Mouse (Mus musculus): ENCODE results near the gene Ccl12.

Gene Ccl12

DNA sequence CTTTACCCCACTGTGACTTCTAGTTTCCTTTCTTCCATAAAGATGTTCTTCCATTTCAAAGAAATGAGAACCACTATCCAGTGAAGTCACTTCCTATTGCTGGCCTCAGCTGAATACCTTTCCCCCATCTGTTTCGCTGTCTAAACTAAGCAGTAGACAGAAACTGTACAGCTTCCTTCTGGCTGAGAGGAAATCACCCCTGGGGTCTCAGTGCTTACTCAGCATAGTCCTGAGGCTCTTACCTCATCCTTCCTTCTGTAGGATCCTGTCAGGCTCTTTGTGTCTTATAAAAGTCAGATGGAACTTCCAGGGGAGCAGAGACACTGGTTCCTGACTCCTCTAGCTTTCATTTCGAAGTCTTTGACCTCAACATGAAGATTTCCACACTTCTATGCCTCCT is at the start of gene Ccl12:
Gene Ccl12, plus strand, starts transcription at position 317 of the 400 bp plus-strand sequence.
- DNase-seq (ENCODE audit: low read depth) = no peak

DNA sequence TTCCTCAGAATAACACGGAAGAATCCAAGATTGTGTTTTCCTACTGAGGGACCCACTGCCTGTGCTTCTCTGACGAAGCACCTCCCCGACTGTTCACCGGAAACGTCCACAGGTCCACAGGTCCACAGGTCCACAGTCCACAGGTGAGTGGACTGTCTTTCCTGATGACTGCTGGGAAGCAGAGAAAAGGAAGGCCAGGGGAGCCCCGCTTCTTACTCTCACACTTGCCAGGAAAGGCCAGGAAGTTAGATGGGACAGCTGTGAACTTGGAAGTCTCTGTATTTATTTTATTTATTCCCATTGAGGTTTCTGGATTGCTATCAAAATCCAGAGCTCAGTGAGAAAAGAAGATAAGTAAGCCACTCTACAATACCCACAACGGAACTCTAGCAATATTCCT is 47.8 kb upstream of the Ccl12 start:
- DNase-seq (ENCODE audit: low read depth) = no peak

DNA sequence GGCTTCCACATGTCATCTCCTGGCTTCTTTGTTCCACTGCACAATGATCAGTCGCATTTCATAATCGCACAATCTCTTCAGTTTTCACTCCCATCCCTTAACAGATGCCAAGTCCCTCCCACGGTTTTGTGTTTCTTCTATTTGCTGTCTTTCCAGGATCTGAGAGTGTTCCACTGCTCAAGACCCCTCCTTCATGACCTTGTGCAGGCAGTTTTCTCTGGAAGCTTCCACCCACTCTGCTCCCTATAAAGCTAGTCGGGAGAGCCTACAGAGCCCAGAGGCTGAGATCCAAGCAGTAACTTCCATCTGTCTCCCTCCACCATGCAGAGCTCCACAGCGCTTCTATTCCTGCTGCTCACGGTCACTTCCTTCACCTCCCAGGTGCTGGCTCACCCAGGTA is 44.0 kb upstream of the Ccl12 start, which contains the start of gene Ccl11:
Gene Ccl11, plus strand, starts transcription at position 178 of the 400 bp plus-strand sequence.
- DNase-seq (ENCODE audit: low read depth) = no peak

DNA sequence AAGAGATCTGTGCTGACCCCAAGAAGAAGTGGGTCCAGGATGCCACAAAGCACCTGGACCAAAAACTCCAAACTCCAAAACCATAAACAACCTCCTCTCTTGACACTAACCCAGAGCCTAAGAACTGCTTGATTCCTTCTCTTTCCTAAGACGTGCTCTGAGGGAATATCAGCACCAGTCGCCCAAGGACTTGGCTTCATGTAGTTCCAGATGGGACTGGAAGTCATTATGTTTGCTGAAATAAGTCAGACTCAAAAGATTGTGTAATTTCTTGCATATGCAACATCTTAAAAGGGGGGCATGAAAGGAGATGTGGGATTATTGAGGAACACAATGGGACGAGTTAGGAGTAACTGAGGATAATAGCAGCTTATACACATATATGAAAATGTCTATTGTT is 39.4 kb upstream of the Ccl12 start:
- DNase-seq (ENCODE audit: low read depth) = no peak

DNA sequence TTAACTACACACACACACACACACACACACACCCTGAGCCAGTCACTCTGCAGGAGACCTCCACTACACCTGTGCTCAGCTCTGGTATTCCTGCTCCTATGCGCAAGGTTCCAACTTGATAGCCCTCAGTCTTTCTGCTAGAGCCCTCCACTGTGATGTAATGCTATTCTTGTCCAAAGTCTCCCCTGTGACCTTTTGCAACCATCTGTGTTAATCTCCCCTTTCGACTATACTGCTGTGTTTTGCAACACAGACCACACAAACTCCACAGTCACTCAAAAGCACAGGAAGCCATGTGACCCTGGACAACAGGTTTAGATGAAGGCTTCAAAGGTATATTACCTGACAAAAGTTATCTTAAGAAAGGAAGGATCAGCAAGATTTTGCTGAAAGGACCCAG is 38.2 kb upstream of the Ccl12 start:
- DNase-seq (ENCODE audit: low read depth) = no peak

DNA sequence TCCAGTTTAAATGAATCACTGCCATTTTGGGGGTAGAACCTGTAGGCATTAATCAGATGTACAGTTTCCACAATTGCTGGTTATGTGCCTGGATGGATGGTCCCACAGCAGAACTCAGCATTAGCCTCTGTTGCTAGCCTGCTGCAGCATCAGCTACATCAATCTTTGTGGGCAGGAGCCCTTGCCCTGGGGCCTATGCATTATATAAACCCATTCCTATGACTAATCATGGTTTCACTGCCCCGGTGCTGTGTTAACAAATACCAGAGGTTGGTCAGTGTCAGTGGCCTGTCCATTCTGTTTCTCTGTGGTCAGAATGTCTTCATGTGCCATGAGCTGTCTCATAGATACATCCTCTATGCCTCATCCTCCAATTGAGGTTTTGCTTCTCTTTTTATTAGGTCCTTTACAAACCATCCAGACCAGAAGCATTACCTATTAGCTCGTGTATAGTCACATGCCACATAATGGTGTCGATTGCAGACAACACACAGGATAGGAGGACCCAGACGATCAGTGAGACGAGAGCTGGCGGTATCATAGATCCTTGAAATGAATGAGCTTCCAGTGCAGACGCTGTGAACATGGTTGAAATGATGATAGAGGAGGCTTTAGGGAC is 34.6 kb upstream of the Ccl12 start:
- DNase-seq (ENCODE audit: low read depth) = no peak

DNA sequence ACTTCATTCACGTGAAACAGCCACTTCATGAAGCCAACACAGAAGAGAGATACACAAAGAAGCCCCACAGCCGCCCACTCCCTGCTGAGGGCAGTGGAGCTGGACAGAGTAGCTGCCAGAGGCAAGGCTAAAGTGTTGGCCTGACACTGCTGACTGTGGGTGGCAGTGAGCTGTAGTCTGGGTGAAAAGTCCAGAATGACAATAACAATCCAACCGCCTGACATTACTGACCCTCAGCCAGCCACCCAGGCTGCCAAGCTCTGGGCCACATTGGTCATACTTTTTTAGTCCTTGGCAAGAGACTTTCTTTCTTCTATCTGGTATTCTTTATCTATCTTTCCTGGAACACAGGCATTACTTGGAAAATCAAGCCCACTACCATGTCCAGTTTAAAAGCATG is 30.6 kb upstream of the Ccl12 start:
- DNase-seq (ENCODE audit: low read depth) = no peak

DNA sequence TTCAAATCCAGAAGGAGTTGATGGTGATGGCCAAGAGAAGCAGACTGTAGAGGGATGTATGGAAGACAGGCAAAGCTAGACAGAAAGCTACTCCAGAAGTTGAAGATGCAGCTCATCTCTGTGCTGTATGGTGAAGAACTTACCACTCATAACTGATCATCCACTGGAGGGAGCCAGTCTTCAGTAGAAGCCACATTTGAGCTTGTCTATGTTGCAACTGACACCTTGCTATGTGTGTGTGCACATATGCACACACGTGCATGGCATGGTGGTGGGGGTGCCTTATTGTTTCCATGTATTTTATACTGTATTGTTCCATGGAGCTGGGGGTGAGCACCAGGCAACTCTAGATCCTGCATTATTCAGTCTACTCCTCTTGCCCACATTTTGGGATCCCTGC is 29.3 kb upstream of the Ccl12 start:
- no peak for DNase-seq (ENCODE audit: low read depth)

DNA sequence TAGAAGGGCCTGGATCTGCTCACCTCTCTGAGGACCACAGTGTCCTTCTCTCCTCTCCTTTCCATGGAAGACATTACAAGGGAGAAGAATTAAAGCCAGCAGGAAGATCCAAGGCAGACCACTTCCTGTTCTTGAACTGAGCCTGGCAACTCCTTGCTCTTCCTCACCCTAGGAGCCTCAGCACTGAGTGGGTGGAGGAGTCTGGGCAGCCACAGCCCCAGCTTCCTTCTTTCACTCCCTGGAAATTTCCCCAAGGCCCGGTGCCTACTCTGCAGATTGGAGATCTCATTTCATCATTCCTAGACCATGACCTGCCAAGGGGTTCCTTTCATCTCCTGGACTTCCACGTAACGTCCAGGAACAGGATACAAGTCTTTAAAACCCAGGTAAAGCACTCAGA is 28.7 kb upstream of the Ccl12 start:
- no peak for DNase-seq (ENCODE audit: low read depth)

DNA sequence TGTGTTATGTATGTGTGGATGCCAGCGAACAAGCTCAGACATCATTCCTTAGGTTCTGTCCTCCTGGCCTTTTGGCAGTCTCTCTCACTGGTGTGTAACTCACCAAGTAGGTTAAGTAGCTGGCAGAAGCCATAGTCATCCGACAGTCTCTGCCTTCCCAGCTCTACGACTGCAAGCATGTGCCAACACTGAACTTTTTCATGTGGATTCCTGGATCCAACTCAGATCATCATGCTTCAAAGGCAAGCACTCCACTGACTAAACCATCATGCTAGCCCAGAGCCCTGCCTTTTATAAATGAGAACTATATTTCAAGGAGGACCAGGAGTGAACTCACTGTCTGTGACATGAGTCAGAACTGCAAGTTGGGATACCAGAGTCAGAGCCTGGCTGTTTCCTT is 28.0 kb upstream of the Ccl12 start:
- no peak for DNase-seq (ENCODE audit: low read depth)

DNA sequence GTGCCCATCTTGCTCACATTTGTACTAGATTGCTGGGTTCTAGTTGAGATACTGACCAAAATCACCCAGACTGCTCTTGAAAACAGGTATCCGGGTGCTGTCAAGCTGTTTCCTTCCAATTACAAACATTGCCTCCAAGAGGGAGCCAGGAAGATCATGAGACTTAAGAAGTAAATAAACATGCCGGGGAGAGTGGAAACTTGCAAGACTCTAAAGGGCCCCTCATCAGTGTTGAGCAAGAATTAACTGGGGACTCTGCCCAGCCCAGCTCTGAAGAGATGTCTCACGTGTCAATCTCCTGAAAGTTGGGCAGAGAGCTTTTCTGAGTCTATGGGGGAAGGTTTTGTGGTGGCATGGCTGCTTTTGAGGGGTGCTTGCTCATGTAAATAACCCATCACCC is 24.6 kb upstream of the Ccl12 start:
- no peak for DNase-seq (ENCODE audit: low read depth)

DNA sequence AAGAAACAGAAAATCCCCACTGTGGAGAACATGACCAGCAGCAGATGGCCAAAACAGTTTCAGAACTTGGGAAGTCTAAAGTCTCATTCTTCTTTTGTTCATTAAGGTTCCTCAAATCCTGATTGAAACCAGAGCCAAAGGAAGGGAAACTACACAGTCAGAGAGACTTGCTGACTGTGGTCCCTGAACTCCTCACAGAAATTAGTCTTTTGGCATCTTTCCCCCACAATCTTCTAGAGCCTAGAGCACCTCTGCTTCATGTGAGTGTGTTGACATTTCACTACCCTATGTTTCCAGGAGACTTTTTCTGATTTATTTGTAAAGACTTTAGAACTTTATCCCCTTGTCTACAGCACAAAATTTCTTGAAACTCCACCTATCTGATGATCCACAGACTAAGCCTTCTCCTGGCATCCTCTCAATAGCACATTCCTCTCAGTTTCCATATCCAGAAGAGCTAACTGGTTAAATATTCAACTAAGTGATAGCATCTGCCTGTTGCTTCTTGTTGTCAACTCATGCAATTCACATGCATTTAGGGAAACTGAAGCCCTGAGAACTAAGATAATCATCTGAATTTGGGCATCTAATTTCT is 23.4 kb upstream of the Ccl12 start:
- DNase-seq (ENCODE audit: low read depth) = no peak

DNA sequence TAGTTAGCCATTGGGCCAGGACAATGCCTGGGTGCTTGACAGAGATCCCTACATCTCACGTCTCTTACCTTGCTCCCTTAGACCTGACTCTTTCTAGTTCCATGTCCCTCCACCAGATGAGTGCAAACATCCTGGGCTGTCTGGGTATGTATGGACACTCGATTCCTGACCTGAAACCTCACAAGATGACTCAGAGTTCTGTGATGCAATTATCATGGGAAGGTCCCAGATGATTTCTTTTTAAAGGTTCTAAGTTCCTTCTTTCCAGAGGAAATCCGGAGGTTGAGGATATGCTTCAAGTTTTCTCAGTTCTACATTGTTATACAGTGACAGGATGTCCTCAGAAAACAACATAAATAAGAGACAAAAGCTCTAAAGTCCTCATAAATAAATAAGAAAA is 20.8 kb upstream of the Ccl12 start:
- DNase-seq (ENCODE audit: low read depth) = no peak

DNA sequence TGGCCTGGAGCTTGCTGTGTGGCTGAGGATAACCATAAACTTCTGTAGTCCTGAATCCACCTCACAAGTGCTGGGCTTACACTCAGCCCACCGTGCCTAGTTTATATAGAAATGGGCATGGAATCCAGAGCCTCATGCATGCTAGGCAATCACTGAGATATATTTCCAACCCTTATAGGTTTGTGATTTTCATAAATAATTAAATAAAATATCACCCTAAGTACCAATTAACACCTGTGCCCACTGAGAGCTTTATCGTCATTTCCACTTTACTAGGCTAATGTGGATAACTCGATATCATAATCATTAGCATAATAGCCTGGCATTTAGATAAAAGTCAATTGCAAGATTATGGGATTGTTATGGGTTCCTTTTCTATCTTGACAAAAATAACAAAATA is 17.3 kb upstream of the Ccl12 start:
- DNase-seq (ENCODE audit: low read depth) = no peak

DNA sequence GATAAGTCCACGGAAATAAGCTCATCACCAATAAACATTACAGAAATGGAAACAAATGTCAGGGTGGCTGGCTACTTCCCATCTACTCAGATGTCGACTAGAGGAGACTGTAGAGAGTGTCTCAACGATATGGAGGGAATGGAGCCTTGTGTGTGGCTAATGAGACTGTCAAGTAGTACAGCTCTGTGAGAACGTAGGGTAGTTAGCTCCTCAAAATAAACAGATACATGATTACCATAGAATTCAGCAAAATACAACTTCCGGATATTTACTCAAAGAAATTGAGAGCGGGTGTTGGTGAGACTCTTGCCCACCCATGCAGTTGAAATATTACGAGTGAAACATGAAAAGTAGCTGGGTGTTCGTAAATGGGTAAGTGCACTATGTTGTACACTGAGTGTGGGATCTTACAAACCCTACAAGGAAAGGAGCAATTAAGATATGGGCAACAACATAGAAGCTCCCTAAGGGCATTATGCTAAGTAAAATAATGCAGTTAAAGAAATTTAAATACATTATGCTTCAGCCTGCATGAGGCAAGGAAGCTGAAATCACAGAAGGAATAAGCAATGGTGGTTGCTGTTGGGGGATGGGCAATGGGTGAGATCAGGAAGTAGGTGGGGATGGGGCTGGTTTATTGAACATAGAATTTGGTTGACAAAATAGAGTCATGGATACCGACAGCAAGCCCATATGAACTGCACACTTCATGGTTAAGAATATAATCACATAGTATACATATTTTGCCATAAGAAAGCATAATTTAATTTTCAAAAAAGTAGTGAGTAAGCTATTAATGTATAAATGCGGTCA is 1.9 kb upstream of the Ccl12 start:
- DNase-seq (ENCODE audit: low read depth) = no peak

DNA sequence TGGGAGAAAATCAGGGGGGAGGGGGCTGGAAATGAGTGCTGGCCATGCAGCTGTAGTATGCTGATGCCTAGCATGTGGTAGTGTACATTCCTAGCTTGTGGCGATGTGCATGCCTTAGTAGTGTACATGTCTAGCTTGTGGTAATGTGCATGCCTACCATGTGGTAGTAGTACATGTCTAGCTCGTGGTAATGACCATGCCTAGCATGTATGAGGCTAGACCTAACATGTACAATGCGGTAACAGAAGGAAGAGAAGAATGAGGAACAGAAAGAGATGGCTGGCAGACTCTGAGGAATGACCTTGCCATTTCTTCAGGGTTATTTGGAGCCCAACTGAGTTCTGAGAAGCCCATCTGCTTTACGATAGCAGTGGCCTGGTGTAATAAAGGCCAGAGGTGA is 558 bp upstream of the Ccl12 start:
- no peak for DNase-seq (ENCODE audit: low read depth)

DNA sequence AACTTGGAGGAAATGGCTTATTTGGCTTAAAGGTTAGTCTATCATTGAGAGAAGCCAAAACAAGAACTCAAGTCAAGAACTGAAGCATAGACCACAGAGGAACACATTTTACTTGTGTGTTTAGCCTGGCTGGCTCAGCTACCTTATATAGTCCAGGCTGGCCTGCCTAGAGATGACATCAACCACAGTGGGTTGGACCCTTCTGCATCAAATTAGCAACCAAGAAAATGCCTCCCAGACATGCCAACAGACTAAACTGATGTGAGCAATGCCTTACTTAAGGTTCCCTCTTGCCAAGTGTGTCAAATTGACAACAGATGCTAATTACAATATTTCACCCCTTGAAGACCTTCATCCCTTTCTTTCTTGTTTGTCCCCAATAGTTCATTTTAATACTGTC is 8.0 kb downstream of the Ccl12 start:
- no peak for DNase-seq (ENCODE audit: low read depth)

DNA sequence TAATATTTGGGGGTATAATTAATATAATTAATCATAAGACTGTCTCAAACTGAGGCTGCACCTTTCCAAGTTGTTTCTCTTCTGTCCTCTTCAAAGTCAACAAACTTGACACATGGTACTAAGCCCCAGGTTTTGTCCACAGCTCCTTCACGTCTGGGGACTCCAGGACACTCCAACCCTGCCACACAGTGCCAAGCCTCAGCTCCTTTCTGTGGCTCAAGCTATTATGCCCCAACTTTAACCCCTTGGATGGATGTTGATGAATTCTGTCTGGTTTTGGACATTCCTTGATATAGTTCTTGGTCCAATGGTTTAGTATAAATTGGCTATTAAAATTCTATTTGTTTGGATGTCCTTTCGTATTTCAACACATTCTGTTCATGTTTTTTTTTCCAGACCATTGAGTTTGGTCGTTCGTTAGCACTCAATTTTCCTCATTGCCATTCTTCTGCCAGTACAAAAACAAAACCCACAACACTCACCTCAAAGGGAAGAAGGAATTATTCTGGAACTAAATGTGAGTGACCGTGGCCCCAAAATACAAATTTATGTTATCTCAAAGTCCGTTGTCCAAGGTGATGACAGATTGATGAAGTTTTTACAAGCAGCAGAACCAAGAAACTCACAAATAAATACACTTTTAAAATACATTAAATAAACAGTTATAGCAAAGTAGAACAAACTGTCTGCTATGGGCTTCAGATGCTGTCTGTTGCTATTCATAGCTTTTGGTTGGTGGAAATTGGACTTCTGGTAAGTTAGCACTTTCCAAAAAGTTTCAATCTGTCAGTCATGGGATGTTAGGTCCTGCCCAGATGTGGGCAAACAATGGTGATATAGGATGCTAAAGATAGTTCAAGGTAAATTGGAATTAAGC is 9.0 kb downstream of the Ccl12 start:
- DNase-seq (ENCODE audit: low read depth) = no peak

DNA sequence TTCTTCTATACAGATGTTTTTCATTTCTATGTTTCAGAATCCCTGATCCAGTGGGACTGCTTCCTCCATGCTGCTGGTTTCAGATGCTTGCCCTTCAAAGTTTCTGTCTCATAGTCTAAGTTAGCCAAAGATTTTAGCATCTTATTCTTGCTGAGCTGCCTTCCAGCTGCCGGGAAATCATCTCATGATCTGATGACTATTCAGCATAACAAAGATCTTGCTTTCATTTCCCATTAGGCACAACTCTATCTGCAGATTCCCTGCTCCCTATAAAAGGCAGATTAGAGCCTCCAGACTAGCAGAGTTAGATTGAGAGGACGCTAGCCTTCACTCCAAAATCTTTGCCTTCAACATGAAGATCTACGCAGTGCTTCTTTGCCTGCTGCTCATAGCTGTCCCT is 13.2 kb downstream of the Ccl12 start, which contains the start of gene Ccl8:
Gene Ccl8, plus strand, starts transcription at position 301 of the 400 bp plus-strand sequence.
- DNase-seq (ENCODE audit: low read depth) = no peak

DNA sequence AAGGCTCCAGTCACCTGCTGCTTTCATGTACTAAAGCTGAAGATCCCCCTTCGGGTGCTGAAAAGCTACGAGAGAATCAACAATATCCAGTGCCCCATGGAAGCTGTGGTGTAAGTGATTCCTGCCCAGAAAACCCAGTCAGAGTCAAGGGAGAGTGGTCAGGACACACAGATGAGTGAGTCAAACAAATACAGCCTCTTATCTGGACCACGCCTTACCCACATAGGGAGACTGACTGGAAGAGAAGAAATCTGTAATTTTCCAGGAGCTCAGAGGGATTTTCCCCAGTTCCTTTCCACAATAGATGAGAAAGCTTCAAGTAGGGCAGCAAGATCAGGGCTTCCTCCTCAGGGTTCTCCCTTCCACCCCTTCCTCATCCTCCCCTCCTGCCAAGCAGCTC is 14.4 kb downstream of the Ccl12 start:
- DNase-seq (ENCODE audit: low read depth) = no peak

DNA sequence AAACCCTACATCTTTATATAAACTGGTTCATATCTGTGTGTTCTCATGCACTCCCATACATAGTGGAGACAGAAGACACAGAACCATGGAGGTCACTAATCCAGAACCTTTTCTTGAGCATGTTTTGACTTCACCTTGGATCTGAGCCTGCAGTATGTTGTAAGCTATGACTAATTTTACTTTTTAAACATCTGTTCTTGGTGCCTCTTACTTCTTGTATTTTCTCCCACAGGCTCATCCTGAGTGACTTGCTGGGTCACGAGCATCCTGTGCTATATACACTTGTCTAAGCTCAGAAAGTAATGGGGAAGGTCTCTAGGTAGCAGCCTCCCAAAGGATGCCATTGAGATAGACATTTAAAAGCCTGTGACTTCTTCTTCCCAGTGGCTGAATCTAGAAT is 31.3 kb downstream of the Ccl12 start:
- no peak for DNase-seq (ENCODE audit: low read depth)

DNA sequence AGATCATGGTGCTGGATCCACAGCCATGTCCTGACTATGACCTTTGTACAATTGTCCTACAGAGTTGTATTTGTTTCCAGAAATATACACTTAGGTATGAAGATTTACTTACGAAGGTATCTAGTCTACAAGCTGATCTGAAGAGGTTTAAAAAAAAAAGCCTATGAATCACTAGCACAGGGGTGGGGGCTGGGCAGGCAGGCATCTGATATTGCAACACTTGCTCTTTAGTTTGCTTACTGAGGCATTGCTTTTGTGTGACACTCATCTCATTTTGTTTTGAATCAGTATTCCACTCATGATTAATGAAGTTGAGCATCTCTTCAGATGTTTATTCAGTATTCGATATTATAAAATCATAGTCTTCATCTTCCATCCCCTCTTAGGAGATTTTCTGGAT is 34.6 kb downstream of the Ccl12 start:
- no peak for DNase-seq (ENCODE audit: low read depth)
